Mouse (Mus musculus): ENCODE measurements around the gene Tlx2.

DNA sequence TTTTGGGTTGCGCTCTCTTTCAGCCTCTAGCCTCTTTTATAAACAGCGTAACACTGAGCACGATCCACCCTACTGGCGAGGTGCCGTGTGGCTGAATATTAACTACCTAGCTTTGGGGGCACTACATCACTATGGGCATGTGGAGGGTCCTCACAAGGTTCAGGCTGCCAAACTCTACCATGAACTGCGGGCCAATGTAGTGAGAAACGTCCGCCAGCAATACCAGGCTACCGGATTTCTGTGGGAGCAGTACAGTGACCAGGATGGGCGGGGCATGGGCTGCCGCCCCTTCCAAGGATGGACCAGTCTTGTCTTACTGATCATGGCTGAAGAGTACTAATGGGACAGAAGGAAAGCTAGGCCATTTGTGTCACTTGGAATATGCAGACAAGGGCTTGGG is 48.3 kb upstream of the Tlx2 start:
- TF ChIP-seq POLR2A (IDR thresholded peaks at IDR 0.05; ENCODE audit: borderline replicate concordance, insufficient read depth, low read length) (no peak), CTCF (IDR thresholded peaks at IDR 0.05; ENCODE audit: borderline replicate concordance, insufficient read depth, low read depth, low read length) (no peak)
